ENCODE assay signal across 13 mouse cellular contexts in the genomic region with DNA sequence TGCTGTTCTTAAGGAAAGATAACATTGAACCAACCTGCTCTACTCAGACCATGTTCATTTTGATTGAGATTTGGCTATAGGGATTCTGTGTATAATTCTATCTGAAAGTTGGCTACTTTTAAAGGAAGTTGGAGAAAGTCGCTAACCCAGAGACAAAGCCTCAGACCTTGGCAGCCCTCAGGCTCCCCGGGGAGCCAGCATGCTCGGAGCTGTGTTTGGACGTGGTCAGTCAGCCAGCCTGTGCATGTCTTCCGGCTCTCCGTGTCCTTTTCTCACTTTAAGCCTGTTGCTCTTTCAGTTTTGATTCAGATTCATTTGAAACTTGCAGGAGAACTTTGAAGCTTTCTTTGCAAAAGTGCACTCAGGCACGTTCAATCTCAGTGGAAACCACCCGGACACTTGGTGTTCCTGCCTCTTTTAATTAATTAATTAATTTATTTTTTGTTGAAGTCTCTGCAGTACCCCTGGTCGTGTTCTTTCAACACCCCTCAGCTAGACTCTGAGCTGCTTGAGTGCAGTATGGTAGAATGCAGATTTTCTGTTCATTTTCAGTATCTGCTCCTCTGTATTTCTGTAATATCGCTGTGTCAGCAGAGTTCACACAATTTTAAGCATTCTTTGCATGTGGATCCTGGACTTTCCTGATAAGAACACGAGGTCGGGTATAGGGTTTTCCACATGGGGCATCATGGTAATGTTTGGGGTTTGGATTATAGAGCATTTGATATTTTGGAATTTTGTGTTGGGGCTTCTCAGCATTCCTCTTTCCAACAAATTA.
A peak's percentile ranks its signal among the peaks of the same experiment; 100 is the strongest.
DNase-seq lines count a peak whose midpoint lies in the region; TF ChIP-seq lines count a peak whose summit lies in the region.
"Had no signal": no experiment of that assay in that cellular context is flagged by ENCODE, and none has a peak within 500 bp of the region (broad histone marks: within the 10 kb centered on the region; RNA-seq: fewer than 3 reads in every experiment).

No protein-coding gene starts in this region.

- no peak overlapping the region for H3K4me3 ChIP-seq in left cerebral cortex, adult 2 months
- H3K4me3 ChIP-seq: embryonic facial prominence, embryonic 12.5 days; hindbrain, embryonic 13.5 days; liver, embryonic 13.5 days; neural tube, embryonic 13.5 days had no signal

- peak; percentile 50 for DNase-seq in left cerebral cortex, postnatal 4 days
- DNase-seq in left cerebral cortex, adult 11 months (ENCODE audit: low spot score): no peak
- peak; percentile 37 for DNase-seq in adrenal gland, postnatal 25 days
- DNase-seq in gastrocnemius, postnatal 25 days: peak; percentile 70
- DNase-seq in kidney, postnatal 10 days: peak; percentile 78
- no peak for DNase-seq in layer of hippocampus, adult 11-12 months (ENCODE audit: low spot score)
- DNase-seq in left cerebral cortex, adult 2 months (ENCODE audit: extremely low spot score in 1 of 2, low spot score in 2 of 2): no peak
- DNase-seq: cerebellum, adult 11 months; layer of hippocampus, postnatal 36 days; liver, embryonic 13.5 days had no signal

- intact Hi-C loops in left cerebral cortex, postnatal 4 days (cut with DNase I): loop anchor here (5.0 kb wide), 1 partner anchor 347 kb away; the partner anchor contains the start of gene Barx2
- intact Hi-C loops in left cerebral cortex, adult 2 months (cut with DNase I): loop anchor here (10.0 kb wide), 1 partner anchor 700 kb away; no protein-coding TSS in a partner anchor

- TF ChIP-seq CTCF in left cerebral cortex, adult 2 months (IDR thresholded peaks at IDR 0.05): no peak

- no peak overlapping the region for H3K27ac ChIP-seq in left cerebral cortex, adult 2 months
- H3K27ac ChIP-seq: embryonic facial prominence, embryonic 12.5 days; hindbrain, embryonic 13.5 days; liver, embryonic 13.5 days; neural tube, embryonic 13.5 days had no signal

Comparison
In these comparisons a context has a peak if more than half of its experiments do, and no peak if none do; other contexts are left out.
1. DNase-seq: peak in left cerebral cortex, postnatal 4 days (single experiment), adrenal gland, postnatal 25 days (single experiment), gastrocnemius, postnatal 25 days (single experiment) and kidney, postnatal 10 days (single experiment); none in left cerebral cortex, adult 11 months (single experiment), layer of hippocampus, adult 11-12 months (single experiment) and left cerebral cortex, adult 2 months (0 of 2).